Mouse (Mus musculus): Measurements from ENCODE around the gene Scn7a.

The Scn7a gene

DNA sequence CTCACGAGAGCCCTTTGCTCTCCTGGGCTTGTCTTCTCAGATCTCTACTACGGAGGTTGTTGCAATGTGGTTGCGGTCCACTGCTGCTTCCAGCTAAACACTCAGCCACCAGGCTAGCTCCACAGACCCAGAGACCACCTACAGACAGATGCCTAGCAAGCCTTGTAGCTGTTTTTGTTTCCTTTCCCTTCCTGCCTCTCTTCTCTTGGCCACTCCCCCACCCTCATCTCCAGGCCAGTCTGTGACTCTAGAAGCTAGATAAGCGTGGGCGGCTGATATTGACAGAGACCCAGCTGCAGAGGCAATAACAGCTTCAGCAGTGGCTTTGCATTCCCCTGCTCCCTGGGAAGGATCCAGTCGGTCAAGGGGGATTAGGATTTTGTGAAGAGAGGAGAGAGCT is at the start of gene Scn7a:
Gene Scn7a (minus strand): TSS at position 150 of the 400 bp plus-strand sequence.
- no peak for DNase-seq

GRCm38 (mm10) chr2:66827729-66828128 is 43.0 kb upstream of the Scn7a start:
- no peak for DNase-seq

- DNase-seq = no peak
These were observed 35.3 kb upstream of the Scn7a start for GRCm38 (mm10) chr2:66819862-66820559.

DNA sequence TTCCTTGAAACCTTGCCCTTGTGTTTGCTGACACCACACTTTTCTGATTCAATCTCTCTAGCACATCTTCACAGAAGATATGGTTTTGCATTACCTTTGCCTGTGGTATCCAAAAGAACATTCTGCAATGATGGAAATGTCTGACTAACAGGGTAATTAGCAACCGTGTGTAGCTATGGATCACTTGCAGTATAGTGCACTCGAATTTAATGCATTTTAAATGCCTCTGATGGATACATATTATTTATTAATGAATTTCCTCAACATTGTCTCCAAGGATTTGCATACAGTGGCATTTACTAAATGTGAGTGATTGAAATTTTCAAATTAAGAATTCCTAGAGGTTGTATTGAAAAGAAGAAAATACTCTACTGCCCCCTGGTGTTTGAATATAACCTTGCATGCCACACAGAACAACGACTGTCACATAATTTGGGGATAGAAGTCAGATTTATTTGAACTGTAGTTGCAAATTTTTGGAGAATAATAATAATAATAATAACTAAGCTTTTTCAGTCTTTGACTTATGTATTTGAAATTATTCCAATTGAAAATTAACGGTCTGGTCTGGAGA is 15.0 kb upstream of the Scn7a start:
- DNase-seq = no peak

- DNase-seq = no peak
These were observed 12.8 kb upstream of the Scn7a start for GRCm38 (mm10) chr2:66797493-66797892.

GRCm38 (mm10) chr2:66791629-66792028 is 6.9 kb upstream of the Scn7a start:
- no peak for DNase-seq

DNA sequence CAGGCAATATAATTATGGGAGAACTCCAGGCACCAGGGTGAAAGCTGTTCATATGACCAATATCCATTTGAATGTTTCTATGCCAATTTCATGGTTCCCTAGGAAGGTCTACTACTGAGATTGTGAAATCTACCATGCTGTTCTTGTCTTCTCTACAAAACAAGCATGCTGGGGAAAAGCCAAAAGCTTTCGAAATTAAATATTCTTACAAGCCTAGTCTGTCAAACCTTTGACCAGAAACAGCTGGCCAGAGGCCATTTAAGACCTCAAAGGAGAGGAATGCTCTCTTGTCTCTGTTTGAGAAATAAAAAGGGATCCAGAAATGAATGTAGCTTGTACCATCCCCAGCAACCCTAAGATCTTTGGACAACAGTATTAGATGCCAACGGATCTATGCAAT is 3.8 kb downstream of the Scn7a start:
- DNase-seq = no peak

DNA sequence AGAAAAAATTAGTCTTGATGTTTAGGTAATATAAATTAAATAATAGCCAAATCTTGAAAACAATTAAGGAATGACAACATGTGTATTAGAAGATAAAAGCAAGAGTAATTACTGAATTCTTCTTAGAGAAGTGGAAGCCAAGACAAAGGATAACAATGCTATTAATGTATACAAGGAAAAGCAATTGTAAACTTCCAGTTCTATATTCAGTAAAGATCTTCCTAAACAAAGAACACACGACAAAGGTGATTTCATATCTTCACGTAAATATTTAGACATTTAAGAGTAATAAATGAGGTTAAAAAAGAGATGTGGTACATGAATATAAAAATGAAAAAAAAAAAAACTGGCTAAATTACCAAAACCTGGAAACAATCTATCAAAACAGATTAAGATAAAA is 16.7 kb downstream of the Scn7a start:
- no peak for DNase-seq

DNA sequence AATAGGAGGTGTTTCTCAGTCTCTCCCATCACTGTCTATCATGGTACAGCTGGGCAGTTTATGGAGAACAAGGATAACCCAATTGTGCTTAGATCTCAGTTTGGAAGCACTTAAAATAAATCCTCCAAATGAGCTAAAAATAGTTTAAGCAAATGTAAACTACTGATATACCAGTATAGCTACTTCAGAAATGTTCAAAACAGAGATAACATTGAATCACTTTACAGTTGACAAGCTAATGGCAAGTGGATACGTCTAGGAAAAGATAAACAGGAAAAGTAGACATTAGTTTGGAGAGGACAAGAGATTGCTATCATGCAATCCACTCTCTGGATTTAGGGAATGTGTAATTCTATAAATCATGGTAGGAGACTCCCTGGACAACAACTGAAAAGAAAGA is 19.5 kb downstream of the Scn7a start:
- no peak for DNase-seq

DNA sequence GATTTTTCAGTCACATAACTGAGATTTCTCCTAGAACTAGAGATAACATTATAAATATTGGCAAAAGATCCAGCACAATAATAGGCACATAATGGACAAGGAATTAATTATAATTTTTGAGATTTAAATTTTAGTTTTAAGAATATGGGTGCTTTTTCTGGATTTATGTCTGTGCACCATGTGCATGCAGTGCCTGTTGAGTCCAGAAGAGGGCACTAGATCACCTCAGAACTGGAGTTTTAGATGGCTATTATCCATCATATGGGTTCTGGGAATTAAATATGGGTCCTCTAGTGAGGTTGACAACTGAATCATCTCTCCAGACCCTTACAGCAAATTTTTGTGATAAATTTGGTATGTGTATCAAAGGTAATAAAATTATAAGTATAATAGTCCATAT is 21.8 kb downstream of the Scn7a start:
- no peak for DNase-seq

- DNase-seq = no peak
These were observed 56.7 kb downstream of the Scn7a start for GRCm38 (mm10) chr2:66728002-66728401.

DNA sequence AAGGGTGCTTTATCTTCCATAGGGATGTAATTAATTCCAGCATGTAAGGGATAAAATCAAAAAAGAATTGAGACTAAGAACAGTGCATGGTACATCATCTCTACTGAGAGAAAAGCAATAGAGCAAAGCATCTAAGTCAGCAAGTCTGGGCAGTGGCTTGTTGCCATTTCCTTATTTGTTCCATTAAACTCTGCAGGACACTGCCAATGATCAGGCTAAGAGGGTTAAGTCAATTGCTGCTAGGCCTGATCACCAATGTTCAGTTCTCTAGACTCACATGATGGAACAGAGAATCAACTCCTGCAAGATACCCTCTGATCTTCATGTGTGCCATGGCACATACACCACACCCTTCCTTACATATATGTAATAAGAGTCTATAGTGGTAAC is 57.1 kb downstream of the Scn7a start:
- DNase-seq = no peak

GRCm38 (mm10) chr2:66726878-66727584 is 57.7 kb downstream of the Scn7a start:
- DNase-seq = no peak

- no peak for DNase-seq
These were observed 72.6 kb downstream of the Scn7a start for GRCm38 (mm10) chr2:66712071-66712470.

- DNase-seq = no peak
These were observed 92.4 kb downstream of the Scn7a start for GRCm38 (mm10) chr2:66692300-66692699.

DNA sequence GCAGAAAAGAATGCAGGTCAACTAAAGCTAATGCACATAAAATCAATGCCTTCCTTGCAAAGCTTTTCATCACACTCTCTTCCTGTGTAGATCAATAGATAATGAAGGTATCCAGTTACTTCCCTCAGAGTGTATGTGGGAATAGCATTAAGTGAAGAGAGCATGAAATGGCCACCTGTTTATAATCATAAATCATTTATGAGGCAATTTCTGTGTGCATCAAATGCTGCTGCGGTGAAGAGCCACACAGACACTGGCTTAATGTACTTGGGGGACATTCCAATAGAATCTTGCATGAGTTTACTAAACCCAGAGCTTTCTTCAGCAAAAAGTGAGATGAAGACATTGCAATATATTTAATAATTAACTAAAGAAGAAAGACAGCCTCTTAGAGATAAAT is 122.7 kb downstream of the Scn7a start:
- no peak for DNase-seq

- no peak for DNase-seq
These were observed 128.3 kb downstream of the Scn7a start for GRCm38 (mm10) chr2:66656430-66656829.

DNA sequence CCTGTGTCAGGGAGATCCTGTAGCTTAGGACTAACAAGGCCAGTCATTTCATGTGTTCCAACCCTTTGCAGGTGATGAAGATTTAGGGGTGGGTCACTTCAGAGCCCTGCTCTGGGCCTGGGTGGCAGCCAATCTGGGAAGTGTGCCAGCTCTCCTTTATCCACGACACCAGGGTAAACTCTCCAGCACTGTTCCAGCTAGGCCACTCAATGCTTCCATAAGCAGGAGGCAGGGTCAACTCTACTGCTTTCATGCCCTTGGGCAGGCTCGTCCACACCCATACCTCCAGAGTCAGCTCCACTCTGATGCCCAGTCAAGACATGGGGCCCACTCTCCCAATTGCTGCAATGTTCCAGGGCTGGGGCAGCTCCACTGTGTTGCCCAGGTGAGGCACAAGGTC is 129.3 kb downstream of the Scn7a start:
- no peak for DNase-seq

DNA sequence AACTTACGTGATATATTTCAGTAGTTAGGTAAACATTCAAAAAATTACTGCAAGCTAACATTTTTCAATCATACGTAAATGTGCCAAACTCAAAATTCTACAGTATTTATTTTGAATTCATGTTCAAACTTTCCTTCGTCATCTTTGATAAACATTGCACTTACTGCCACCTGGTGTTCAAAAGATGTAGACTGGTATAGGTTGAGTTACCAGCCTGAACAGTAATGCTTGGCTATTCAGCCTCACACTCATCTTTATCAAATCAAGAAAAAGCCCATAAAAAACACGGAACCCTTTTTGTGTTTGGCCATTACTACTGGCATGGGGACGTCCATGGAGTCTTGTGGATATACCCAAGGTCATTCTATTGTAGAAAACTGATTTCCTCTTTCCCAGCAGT is 140.3 kb downstream of the Scn7a start:
- DNase-seq = no peak

DNA sequence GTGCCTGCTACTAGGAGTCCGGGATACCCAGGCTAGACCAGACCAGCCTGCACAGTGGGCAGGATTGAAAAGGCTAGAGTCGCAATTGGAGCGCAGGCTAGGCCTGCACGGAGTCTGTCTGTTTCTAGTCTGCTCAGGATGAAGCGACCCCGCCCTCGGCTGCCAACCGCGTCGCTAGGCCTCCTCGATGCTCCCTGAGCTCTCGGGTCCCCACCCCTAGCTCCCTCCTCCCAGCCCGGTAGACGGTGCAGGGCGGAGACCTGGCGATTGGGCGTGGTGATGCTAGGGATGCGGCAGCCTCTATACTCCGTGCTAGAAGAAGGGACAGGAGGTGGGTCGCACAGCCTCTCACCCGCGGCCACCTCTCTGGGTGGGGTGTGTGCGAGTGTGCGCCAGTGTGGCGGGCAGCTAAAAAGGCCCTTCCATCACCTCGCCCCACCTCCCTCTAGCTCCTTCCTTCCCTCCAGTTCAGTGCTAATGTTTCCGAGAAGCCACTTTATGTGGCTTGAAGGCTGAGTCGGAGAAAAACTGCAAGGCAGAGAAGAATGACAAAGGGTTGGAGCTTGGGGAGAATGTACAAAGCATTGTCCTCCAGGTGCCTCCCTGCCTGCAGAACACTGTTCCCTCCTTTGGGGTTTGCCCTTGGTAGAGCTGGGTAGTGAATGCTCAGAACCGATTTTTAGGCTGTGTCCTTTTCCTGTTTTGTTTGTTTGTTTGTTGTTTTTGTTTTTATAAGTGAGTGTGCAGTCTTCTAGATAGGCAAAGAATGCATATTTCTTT is 149.9 kb downstream of the Scn7a start, which contains the start of gene Scn9a:
Gene Scn9a (minus strand): TSS at position 383 of the 780 bp plus-strand sequence.
- DNase-seq = no peak

DNA sequence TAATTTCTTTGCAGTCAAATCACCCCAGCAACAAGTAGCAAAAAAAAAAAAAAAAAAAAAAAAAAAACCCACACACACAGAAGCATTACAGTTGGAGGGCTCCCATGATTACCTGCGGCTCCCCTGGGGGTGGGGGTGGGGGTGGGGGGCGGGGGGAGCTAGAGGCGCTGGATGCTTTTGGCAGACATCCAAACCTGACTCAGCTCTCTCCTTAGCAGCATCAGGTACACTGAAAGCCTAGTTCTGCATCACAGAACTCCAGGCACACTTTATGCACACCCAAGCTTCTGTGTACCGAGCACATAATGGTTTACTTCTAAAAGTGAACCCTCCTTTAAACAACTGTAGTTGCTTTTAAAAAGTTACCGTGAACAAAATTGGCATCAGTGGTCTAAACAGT is 152.0 kb downstream of the Scn7a start:
- DNase-seq = no peak

Measured in thymus, postnatal 25 days (tissue).